Mouse (Mus musculus): ENCODE measurements around the gene Ddx55. TPM values are rescaled to one million over a fixed set of nuclear protein-coding genes. Genes with fewer than 3 reads are reported as not detected.
"Not testable (repeated sequence)": the region's sequence is repeated elsewhere in the genome, so short reads cannot be mapped to it uniquely, and the experiment has no call there.

Ddx55 gene
- polyA plus RNA-seq, 1 experiment: 22.9 TPM

DNA sequence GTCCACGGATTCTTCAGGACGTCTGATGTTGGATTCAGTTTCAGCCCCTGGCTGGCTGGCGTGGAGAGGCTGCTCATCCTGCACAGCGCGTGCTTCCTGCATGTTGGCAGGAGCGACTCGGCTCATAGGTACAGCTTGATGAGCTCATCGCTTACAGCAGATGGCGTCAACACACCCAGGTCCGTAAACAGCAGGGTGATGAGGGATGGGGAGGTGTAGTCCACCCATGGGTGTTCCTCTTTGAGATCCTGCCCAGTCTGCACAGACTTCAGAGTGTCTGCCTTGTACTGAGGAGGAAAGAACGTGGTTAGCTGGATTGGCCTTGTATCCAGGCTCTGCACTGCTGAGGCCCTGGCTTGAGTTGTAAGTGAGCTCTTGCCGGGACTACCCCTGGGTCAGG, 18.4 kb downstream of the Ddx55 start:
- WGBS: 88% methylated on average over 12 of the region's 12 CpGs
- peak; percentile 5; the same call in 1 of the 2 replicates for TF ChIP-seq CTCF (IDR thresholded peaks at IDR 0.05; ENCODE audit: control insufficient read depth, insufficient read depth, low read length)
- TF ChIP-seq POLR2A (IDR thresholded peaks at IDR 0.05; ENCODE audit: borderline replicate concordance, control insufficient read depth, low read depth, low read length): no peak
- no peak overlapping the region for H3K27ac ChIP-seq (ENCODE audit: control insufficient read depth, insufficient read depth, low read depth, low read length, poor library complexity)
- H3K4me1 ChIP-seq (ENCODE audit: control insufficient read depth, insufficient read depth, low read length): no peaks in the 10 kb centered on the region; the same call in 1 of the 2 replicates
- no peak overlapping the region for H3K4me3 ChIP-seq (replicated peaks; ENCODE audit: control insufficient read depth, low read depth, low read length)

DNA sequence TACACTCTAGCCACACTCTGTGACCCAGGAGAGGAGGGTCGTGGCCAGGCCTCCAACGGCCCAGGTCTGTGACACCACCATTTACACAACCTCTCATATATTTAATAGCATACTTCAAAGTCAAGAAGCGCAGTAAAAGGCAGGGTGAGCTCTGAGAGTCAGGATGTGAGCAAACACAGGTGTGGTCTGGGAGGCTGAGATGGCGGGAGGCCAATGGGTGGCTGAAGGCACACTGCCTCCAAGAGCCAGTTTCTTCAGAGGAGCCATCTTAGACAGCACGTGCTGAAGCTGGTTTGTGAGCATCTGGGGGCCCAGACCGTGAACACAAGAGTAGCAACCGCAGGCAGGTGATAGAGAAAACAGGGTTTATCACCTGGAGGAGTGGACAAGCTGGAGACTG, 22.8 kb downstream of the Ddx55 start:
- no peak overlapping the region for H3K27ac ChIP-seq (ENCODE audit: control insufficient read depth, insufficient read depth, low read depth, low read length, poor library complexity)
- no peaks in the 10 kb centered on the region; the same call in none of the 2 replicates for H3K4me1 ChIP-seq (ENCODE audit: control insufficient read depth, insufficient read depth, low read length)
- TF ChIP-seq POLR2A (IDR thresholded peaks at IDR 0.05; ENCODE audit: borderline replicate concordance, control insufficient read depth, low read depth, low read length) (no peak), CTCF (IDR thresholded peaks at IDR 0.05; ENCODE audit: control insufficient read depth, insufficient read depth, low read length) (no peak)
- 88% methylated on average over 7 of the region's 7 CpGs for WGBS
- no peak overlapping the region for H3K4me3 ChIP-seq (replicated peaks; ENCODE audit: control insufficient read depth, low read depth, low read length)

- H3K4me3 ChIP-seq (replicated peaks; ENCODE audit: control insufficient read depth, low read depth, low read length): peak within 1 kb of the TSS; percentile 82
- TF ChIP-seq POLR2A (IDR thresholded peaks at IDR 0.05; ENCODE audit: borderline replicate concordance, control insufficient read depth, low read depth, low read length): peak; percentile 94; the same call in 1 of the 2 replicates
- TF ChIP-seq CTCF (IDR thresholded peaks at IDR 0.05; ENCODE audit: control insufficient read depth, insufficient read depth, low read length): no peak
- 1% methylated on average over 51 of the region's 51 CpGs for WGBS
- no peaks in the 10 kb centered on the region; the same call in 1 of the 2 replicates for H3K4me1 ChIP-seq (ENCODE audit: control insufficient read depth, insufficient read depth, low read length)
- peak within 1 kb of the TSS; percentile 43 for H3K27ac ChIP-seq (ENCODE audit: control insufficient read depth, insufficient read depth, low read depth, low read length, poor library complexity)
Measured at GRCm38 (mm10) chr5:124578633-124579317, 26.1 kb downstream of the Ddx55 start, which contains the start of the genes Eif2b1 and Gtf2h3. Gene Eif2b1, minus strand, starts transcription at chr5:124579131. Gene Gtf2h3, plus strand, starts transcription at chr5:124579140.

- H3K4me1 ChIP-seq (ENCODE audit: control insufficient read depth, insufficient read depth, low read length): no peaks in the 10 kb centered on the region; the same call in 1 of the 2 replicates
- WGBS: 17% methylated on average over 5 of the region's 5 CpGs
- TF ChIP-seq CTCF (IDR thresholded peaks at IDR 0.05; ENCODE audit: control insufficient read depth, insufficient read depth, low read length) (no peak), POLR2A (IDR thresholded peaks at IDR 0.05; ENCODE audit: borderline replicate concordance, control insufficient read depth, low read depth, low read length) (no peak)
- H3K27ac ChIP-seq (ENCODE audit: control insufficient read depth, insufficient read depth, low read depth, low read length, poor library complexity): no peak overlapping the region
- H3K4me3 ChIP-seq (replicated peaks; ENCODE audit: control insufficient read depth, low read depth, low read length): no peak overlapping the region
Measured at GRCm38 (mm10) chr5:124582515-124582914, 29.9 kb downstream of the Ddx55 start.

DNA sequence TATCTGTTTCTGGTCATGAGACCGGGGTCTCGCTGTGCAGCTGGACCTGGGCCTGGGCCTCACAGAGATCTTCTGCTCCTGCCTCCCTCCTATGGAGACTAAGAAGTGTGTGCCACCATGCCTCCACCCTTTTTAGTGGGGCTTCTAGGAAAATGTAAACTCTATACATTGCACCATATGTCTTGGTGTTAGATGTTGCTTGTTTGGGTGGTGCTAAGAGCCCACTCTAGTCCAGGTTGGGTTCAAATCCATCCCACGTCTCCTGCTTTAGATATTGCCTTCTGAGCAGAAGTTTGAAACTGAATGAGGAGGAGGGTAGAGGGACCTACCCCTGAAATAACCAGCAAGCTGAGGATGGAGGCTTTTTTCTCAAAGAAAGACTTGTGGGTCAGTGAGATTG, 40.1 kb downstream of the Ddx55 start:
- WGBS: 91% methylated on average over 3 of the region's 3 CpGs
- no peak overlapping the region for H3K4me3 ChIP-seq (replicated peaks; ENCODE audit: control insufficient read depth, low read depth, low read length)

DNA sequence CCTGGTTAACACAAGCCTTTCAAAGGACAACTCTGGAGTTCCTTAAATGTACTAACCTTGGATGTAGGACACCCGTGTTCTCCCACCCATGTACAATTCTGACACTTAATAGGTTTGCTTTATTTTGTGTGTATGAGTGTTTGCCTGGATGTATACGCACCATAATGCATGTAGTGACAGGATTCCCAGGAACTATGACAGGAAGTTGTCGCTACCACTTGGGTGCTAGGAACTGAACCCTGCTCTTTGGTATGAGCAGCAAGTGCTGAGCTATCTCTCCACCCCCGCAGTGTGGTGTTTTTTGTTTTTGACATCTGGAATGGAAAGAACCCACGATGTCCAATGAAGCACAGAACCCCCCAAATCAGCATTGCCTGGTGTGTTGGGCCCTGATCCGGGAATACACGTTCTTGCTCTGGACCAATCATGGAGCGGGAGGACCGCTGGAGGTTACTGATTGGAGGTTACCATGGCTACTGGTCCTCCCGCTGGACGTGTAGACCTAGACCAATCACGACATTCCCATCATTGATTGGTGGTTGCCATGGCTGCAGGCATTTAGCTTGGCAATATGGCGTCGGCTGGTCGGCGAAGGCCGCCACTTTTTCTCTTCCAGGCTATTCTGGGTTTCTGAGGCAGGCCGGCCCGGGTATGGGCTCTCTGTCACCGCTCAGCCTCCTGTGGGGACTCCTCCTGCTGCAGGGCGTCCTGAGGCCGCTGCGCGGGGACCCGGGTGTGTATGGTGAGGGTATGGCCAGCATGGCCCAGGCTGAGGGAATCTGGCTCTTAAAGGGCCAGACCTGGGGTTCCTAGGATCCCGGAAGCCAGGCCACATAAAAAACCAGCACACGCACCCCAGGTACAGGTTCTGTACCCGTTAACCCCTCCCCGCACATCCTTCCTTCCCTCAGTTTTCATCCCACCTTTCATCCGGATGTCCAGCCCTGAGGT, 45.8 kb downstream of the Ddx55 start:
- 20% methylated on average over 30 of the region's 30 CpGs for WGBS
- no peak overlapping the region for H3K4me3 ChIP-seq (replicated peaks; ENCODE audit: control insufficient read depth, low read depth, low read length)

More for the DNA sequence above, 40.1 kb downstream of the Ddx55 start:
- Histone ChIP-seq H3K27ac (ENCODE audit: control insufficient read depth, insufficient read depth, low read depth, low read length, poor library complexity) (no peak overlapping the region), H3K4me1 (ENCODE audit: control insufficient read depth, insufficient read depth, low read length) (no peaks in the 10 kb centered on the region)
- TF ChIP-seq POLR2A (IDR thresholded peaks at IDR 0.05; ENCODE audit: borderline replicate concordance, control insufficient read depth, low read depth, low read length): no peak

DNA sequence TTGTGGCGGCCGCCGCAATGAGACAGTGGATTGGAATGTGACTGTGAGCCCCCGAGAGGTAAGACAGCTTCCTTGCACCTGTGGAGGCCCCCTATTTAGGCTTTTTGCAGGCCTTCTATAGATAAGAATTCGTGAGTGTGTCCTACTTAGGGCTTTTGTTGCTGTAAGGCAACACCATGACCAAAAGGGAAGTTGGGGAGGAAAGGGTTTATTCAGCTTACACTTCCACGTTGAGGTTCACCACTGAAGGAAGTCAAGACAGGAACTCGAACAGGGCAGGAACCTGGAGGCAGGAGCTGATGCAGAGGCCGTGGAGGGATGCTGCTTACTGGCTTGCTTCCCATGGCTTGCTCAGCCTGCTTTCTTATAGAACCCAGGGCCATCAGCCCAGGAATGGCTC, 47.1 kb downstream of the Ddx55 start:
- not testable (repeated sequence) for H3K27ac ChIP-seq (ENCODE audit: control insufficient read depth, insufficient read depth, low read depth, low read length, poor library complexity); H3K4me3 ChIP-seq (replicated peaks; ENCODE audit: control insufficient read depth, low read depth, low read length); H3K4me1 ChIP-seq (ENCODE audit: control insufficient read depth, insufficient read depth, low read length)
- 32% methylated on average over 8 of the region's 8 CpGs for WGBS

More for the DNA sequence above, 45.8 kb downstream of the Ddx55 start:
- no peak overlapping the region for H3K27ac ChIP-seq (ENCODE audit: control insufficient read depth, insufficient read depth, low read depth, low read length, poor library complexity)
- no peaks in the 10 kb centered on the region for H3K4me1 ChIP-seq (ENCODE audit: control insufficient read depth, insufficient read depth, low read length)
- TF ChIP-seq CTCF (IDR thresholded peaks at IDR 0.05; ENCODE audit: control insufficient read depth, insufficient read depth, low read length) (no peak), POLR2A (IDR thresholded peaks at IDR 0.05; ENCODE audit: borderline replicate concordance, control insufficient read depth, low read depth, low read length) (no peak)

- no peak overlapping the region for H3K27ac ChIP-seq (ENCODE audit: control insufficient read depth, insufficient read depth, low read depth, low read length, poor library complexity)
- no peaks in the 10 kb centered on the region for H3K4me1 ChIP-seq (ENCODE audit: control insufficient read depth, insufficient read depth, low read length)
- TF ChIP-seq POLR2A (IDR thresholded peaks at IDR 0.05; ENCODE audit: borderline replicate concordance, control insufficient read depth, low read depth, low read length) (no peak), CTCF (IDR thresholded peaks at IDR 0.05; ENCODE audit: control insufficient read depth, insufficient read depth, low read length) (peak; percentile 51; the same call in 1 of the 2 replicates)
- H3K4me3 ChIP-seq (replicated peaks; ENCODE audit: control insufficient read depth, low read depth, low read length): no peak overlapping the region
- WGBS: 63% methylated on average over 5 of the region's 5 CpGs
Measured at GRCm38 (mm10) chr5:124602349-124602748, 49.7 kb downstream of the Ddx55 start.
